Mouse (Mus musculus) gonadal fat pad, adult 2 months (tissue): ENCODE results near the gene Krt16. TPM values are rescaled to one million over a fixed set of nuclear protein-coding genes. Genes with fewer than 3 reads are reported as not detected.
A peak's percentile ranks its signal among the peaks of the same experiment; 100 is the strongest.

Experiments used
- DNase-seq: peaks from one replicate; pipeline ENCODE4 v3.0.0-alpha.2; 2012; ENCODE audit warnings: low read depth
- polyA plus RNA-seq: library from polyadenylated mRNA; depleted of rRNA; stranded (reverse); fragments of >200 nt; gene quantifications from 2 replicates; pipeline ENCODE4 v1.2.3, GENCODE M21; 2012; rRNA removed

Gene Krt16
- polyA plus RNA-seq, result not detected in 2 replicates

DNA sequence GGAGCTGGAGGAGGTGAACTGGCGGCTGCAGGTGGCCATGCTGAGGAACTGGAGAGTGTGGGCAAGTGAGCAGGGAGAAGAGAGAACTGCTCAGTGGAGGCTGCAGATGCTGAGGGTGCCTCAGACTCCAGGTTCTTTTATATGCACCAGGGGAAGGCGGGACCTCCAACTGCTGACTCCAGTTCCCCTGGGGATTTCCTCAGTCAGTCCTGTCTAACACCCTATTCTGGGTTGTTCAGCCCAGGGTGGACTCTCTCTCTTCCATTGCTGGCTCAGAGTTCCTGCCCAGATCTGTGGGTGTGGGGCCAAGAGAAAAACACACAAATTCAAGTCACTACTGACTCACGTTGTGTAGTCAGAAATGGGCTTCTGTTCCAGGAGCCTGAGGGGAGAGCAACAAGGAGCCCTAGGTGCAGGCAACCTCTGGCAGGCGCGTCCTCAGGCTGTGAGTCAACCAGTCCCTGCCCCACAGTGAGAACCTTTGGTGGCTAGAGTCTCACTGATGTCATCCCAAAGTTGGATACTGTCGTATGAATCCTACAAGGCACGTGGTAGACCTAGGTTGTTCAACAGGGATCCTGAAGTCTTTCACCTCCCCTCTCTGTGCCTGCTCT is at the start of gene Krt16:
TSS of gene Krt16 (minus strand) at position 51 of the 614 bp plus-strand sequence.
- no peak for DNase-seq

DNA sequence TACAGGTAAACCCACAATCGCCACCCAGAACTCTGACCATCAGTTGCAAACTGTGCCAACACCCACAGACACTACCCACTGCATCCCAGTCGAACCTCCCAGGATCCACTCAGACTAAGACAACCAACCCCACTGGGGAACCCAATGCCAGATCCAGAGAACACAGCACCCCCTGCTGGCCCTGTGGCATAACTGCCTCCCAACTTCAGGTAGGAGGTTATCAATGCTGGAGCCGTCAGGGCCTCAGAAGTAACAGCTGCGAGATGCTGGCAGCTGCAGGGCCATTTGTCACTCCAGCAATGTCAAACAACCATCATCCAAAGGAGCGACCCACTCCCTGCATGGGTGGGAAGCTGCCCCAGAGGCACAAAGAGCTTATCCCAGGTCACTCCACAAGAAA is 49.1 kb upstream of the Krt16 start:
- DNase-seq, result no peak

DNA sequence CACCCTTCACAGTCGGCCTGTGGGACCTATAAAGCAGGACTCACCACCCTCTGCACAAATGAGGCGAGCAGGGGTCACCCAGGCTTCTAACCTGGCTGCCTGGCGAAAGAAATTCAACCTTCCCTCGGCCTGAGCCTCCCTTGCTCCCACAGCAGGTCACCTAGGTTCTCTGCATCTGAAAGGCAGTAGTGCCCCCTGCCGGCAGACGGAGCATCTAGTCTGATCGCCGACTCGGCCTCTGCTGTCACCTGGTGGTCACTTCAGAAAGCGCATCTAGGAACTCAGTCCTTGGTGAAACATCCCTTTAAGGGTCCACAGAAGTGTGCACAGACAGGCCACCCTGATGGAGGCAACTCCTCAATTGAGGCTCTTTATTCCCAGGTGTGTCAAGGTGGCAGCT is 46.6 kb upstream of the Krt16 start:
- no peak for DNase-seq

DNA sequence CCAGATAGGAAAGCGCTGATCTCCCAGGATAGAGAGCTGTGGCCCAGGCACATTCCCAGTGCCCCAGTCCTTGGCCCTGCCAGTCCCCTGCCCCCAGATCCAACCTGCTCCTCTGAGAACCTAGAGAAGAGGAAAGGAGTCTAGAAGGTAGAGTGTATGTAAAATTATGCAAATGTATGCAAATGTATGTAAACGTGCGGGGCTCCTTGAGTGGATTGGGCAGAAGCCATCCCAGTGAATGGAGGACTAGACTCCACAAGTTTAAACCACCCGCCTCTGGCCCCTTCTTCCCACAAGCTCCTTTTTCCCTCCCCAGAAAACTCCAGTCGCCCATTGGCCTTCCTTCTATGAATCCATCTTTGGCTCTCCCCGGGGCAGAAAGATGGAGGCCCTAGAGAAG is 44.2 kb upstream of the Krt16 start:
- DNase-seq, result no peak

DNA sequence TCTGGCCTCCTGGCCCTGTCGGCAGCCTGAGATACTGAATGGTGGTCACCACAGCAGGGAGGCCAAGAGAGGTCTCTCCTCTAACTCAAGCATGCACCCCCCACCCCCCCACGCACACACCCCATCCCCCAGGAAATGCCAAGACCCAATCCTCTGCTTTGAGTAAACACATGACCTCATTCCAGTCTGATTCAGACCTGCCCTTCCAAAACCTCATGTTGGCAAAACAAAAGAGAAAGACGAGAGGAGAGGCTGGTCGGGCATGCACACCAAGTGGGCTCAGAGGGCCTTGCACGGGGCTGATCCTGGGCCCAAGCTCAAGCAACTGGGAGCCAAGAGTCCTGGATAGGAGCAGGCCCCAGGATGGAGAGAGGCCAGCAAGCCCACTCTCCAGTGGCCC is 41.5 kb upstream of the Krt16 start:
- no peak for DNase-seq

DNA sequence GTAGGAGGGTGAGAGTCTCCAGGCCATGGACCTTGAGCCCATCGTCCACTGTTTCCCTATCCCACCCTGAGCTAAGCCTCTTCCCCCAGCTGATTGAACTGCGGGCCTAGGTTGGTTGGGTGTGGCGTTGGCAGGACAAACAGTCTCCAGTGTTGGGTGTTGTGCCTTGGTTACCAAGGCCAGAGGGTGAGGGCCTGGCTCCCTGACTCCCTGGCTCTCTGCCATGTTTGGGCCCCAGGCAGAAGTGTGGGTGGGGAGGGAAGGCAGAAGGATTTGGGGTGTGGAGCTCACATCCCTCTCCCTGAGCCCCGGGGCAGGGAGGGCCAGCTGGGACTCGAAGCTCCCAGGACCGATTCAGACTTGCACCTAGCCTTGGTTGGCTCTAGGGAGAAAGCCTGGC is 40.2 kb upstream of the Krt16 start:
- peak; percentile 99 for DNase-seq

DNA sequence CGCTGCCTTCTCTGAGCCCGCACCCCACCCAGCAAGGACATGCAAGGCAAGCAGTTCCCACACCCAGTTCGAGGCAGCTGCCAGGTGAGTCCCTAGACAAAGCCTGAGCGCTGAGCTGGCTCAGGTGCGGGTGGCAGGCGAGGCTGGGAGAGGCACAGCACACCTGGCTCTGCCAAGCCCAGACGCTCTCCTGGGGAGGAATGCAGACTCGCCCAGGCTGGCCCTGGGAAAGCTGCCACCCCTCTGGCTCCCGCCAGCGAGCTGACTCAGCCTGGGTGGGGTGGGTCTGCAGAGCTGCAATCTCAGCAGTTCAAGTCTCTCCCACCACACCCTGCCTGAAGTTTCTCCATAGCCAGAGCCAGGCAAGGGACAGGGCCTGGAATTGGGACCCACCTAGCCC is 38.3 kb upstream of the Krt16 start:
- no peak for DNase-seq

DNA sequence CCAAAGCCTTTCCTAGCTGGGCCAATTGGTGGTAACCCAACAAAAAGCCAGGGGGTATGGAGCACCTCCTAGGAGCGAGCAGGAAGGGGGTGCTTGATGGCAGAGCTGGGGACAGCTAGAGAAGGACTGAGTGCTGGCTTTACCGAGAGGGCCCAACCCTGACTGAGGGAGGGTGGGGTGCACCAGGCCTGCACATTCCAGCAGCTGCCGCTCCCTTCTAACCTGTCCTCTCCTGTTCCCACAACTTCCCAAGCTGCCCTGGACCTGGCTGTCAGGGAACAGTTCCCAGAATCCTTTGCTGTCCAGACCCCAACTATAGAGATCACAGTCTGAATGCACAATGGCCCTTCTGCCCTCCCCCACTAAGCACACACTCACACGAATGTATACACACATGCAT is 36.3 kb upstream of the Krt16 start:
- DNase-seq, result no peak

DNA sequence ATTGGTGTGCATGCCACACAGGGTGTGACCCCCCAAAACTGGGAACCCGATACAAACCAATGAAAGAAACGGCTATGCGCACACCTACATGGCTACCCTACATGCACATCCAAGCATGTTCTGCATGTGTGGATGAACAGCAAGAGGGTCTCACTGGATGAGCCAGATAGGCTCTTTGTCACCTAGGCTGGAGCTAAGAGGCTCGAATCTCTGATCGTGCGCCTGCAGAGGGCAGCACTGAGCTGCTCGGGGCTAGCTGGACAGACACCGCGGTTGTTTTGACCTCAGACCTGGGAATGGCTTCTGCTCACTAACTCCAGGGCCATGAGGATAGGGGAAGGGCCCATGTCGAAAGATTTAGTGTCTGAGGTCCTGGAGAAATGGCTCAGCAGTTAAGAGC is 33.8 kb upstream of the Krt16 start:
- DNase-seq, result no peak

DNA sequence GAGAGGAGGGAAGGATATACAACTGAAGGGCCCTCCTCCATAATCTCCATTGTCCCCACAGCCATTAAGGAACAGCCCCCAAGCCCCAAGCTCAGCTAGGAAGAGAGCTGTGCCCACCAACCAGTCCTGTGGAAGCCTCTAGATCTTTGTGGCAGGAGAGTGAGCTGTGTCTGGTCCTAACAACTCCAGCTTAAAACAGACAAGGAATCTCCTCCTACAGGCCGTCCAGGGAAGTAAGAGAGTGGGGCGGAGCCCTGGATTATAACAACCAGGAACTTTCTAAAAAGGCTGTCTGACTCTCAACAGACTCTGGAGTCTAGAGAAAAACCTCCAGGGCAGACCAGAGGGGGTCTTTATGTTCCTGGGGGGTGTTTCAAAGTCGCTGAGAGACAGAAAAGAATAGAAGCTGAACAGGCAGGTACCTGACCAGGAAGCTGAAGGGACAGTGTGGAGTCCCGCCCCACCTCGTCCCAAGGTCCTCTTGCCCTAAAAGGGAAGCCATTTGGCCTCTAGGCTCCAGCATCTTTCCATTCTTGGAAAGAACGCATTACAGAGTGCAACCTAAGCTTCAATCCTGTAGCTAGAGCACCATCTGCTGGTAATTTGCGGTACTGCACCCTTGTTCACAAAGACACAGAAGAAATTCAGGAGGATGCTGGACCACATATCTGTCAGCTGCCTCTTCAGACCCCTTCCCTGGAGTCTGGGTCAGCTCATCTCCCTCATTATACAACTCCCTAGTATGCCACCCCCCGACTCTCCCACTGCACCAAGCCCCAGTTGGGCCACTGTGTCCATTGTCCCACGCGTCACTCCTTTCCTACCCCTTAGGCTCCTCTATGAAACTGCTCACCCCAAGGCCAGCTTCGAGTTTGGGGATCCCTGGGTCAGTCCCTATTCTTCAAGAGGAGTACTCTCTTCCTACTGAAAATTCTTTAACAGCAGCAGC is 33.2 kb upstream of the Krt16 start:
- no peak for DNase-seq

DNA sequence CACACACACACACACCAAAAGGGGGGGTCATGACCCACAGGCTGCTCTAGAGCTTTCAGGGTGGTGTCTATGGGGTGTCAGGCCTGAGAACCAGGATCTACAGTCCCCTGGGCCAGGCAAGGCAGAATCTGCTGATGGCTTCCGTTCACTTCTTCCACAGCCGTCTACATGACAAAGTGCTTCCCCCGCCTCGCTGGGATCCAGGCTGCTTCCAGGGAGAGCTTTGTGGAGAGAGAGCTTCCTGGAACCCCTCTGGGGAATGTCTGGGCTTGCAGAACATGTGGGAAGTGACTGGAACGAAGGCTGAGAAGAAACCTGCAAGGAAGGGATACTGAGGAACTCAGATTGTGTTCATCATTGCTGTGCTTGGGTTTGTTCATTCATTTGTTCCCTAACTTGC is 30.1 kb upstream of the Krt16 start:
- DNase-seq, result no peak

DNA sequence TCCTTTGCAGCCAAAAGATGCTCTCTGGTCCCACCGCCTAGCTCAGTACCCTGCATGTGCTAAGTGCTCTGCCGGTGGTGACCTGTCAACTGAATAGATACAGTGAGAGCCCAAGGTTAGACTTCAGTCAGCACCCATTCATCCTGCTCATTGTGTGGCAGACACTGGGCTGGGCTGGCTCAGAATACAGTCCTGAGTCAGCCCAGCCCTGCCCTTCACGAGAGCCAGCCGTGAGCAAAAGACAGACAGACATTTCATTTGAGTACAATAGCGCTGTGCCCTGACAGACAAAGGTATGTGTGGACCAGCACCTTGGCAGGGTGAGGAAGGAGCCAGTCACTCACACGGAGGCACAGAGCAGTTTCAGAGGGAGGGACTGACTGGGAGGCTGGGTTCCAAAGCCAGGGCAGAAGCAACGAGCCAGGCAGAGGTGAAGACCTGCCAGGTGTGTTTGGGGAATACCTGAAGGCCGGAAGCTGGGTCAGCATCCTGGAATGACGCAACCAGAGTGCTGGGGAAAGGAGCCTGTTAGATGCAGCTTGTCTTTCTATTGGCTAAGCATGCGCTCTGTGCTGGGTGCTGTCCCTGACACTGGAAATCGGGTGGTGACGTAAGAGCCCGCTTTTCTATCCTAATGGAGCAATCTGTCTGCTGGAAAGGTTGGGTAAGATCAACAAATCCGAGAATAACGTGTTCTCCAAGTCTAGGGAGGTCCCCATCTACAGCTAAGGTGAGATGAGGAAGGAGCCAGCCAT is 29.2 kb upstream of the Krt16 start:
- DNase-seq, result peak; percentile 81

DNA sequence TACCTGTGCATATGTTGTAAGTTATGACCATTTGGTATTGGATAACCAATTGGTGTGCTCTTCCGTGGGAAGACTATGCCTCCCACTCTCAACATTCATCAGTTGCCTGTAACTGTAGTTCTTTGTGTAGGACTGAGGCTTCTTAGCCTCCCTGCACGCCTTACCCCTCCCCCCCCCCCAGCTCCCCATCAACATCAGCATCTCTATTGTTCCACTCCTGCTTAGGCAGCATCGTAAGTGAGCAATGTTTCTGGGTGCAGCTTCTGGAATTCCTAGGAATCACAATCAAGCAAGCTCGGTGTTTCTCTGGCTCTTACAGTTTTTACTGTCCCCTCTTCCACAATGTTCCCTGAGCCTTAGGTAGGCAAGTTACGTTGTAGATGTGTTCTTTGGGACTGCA is 26.8 kb upstream of the Krt16 start:
- DNase-seq, result no peak

DNA sequence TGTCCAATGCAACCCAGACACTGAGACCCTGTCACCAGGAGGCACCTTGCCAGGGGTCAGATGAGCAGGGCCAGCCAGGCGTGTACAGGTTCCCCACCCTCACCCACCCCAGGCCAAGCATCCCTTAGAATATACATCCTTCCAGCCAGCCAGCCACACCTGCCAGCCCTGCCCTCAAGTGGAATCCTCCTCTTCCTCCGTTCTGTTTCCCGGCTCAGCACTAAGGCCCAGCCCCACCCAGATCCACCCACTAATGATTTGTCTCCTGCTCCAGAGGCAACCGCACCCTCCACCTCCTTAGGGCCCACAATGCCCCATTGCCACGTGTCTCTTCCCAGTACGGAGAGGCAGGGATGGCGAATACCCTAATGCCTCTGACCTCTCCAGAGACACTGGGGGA is 26.0 kb upstream of the Krt16 start:
- no peak for DNase-seq

DNA sequence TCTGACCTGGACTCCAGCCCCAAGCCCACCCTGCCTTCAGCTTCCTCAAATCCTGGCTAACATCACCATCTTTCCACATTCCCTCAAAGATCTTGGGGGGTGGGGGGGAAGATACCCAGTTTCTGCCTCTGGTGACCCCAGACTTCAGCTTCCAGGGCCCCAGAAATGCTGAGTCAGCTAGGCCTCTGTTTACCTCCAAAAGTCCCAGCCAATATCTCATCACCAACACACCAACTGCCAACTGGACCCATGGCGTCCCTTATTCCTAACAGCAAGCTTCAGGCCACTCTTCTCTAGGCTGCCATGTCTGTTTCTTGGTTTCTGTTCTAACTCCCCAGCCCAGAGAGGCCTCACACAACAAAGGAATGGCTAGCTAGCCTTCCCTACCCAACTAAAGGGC is 23.2 kb upstream of the Krt16 start:
- DNase-seq, result no peak

DNA sequence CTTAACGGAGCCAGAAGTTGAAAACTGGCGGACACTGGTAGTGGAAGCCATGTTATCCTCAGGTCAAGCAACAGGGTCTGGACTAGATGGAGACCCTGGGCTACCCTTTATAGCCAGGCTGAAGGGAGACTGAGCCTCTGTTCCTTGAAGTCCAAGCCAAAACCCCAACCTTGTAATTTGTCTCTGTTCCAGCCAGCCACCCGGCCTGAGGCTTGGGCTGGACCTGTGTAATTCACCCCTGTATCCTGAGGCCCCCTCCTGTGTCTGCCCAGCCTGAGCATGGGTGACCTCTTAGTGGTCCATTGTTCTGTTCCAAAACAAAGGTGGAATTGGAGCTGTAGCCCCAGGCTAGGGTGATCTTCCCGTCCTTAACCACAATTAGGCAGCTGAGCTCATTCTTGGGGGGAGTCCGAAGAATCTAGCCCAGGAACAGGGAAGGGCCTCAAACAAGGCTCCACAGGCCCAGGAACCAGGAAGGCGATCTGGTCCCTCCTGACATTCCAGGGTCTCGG is 21.2 kb upstream of the Krt16 start, which contains the start of gene Krt42:
TSS of gene Krt42 (minus strand) at position 51 of the 512 bp plus-strand sequence.
- DNase-seq, result no peak

DNA sequence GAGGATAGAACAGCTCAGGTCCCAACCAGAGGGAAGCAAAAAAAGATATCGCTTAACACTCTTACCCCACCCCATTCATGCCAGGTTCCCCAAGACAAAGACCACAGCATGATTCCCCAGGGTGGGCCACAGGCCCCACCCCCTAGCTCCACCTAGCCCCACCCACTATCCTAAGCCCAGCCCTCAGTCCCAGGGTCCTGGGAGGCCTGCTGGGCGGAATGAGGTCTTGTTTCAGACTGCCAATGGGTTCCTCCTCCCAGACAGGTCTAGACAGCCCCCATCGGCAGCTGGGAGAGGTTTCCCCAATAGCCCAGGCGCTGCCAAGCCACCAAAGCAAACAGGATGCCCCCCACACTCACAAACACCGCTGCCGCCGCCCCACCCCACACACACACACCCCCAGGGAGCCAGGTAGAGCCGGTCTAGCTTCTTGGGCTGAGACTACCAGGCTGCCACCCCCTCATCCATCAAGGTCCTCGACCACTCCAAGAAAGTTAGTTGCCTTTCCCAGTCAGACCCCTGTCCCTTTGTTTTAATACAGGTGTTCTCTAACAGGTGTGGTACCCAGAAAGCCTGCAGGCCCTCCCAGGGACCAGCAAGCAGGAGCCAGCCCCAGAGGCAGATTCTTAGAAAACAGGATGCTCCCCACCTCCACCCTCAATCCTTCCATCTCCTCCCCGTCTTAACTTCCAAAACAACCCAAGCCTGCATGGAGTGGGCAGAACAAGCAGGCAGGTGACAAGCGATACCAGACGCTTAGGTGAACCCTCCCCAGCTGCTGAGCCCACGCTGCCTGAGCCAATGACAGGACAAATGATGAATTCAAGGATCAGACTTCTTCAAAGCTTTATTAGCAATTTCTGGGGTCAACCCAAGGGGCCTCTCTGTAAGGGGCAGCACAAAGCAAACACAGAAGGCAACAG is 13.6 kb upstream of the Krt16 start:
- no peak for DNase-seq

DNA sequence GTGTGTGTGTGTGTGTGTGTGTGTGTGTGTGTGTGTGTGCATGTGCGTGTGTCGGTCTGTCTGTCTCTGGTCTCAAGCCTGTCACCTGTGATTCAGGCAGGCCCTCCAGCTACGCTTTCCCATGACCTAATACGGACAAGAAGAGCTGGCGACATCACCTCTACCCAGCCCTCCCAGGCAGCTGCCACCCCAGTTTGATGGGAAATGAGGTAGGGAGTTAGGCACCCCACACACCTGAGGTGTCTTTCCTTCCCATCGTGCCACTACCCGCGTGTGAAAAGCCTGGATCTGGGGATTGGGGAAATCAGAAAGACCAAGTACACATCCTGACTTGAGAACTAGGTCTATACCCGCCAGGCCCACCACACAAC is 12.5 kb upstream of the Krt16 start:
- DNase-seq, result no peak

DNA sequence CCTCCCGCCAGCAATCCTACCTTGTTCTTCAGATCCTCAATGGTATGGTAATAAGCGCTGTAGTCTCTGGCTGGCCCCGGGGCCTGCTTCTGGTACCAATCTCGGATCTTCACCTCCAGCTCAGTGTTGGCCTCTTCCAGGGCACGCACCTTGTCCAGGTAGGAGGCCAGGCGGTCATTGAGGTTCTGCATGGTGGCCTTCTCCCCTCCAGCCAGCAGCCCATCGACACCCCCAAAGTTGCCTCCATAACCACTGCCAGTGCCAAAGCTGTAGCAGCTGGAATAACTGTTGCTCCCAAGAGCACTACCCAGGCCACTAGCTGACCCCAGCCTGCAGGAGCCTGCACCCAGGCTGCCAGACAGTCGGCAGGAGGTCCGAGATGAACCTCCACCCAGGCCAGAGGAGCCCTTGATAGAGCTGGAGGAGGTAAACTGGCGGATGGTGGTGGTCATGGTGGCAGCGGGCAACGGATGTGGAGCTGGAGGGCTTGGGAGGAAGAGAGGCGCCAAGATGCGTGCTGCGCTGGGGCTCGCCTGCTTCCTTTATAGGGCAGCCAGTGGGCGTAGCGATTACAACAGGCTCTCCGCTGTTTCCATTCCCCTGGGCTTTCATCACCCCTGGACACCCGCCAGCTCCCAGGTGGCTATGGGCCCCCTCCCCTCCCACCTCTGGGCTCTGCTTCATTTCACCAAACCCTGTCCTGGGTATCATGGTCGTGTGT is 12.0 kb upstream of the Krt16 start, which contains the start of gene Krt17:
TSS of gene Krt17 (minus strand) at position 516 of the 721 bp plus-strand sequence.
- DNase-seq, result no peak

DNA sequence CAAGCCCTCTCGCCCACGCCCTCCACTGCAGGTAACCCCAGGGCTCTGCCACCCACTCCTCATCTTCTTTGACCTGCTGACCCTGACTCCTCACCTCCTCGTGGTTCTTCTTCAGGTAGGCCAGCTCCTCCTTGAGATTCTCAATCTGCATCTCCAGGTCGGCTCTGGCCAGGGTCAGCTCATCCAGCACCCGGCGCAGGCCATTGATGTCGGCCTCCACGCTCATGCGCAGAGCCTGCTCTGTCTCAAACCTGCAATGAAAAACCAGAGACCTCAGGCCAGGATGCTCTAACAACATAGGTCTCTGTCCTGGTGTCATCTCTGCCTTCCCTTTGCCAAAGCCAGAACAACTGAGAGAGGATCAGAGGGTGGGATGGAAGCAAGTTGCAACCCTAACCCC is 10.4 kb upstream of the Krt16 start:
- DNase-seq, result no peak
